Mouse (Mus musculus) forebrain, embryonic 13.5 days (tissue): ENCODE results near the gene Eppin. TPM values are rescaled to one million over a fixed set of nuclear protein-coding genes. Genes with fewer than 3 reads are reported as not detected.

Source experiments
- ATAC-seq: fragments of 200-750 bp; cut with Nextera tagmentation; 2 replicates; pipeline ENCODE4 v1.8.0; 2017
- H3K27ac ChIP-seq: fragments of 300-500 bp; sonication (generic); 2 replicates; pipeline ENCODE4 v1.5.1; 2015; ENCODE audit warnings: inconsistent platforms, mild to moderate bottlenecking, moderate library complexity
- H3K27me3 ChIP-seq: fragments of 300-500 bp; sonication (generic); 2 replicates; pipeline ENCODE4 v1.6.1; 2015; ENCODE audit warnings: mild to moderate bottlenecking, inconsistent platforms
- H3K36me3 ChIP-seq: fragments of 300-500 bp; sonication (generic); 2 replicates; pipeline ENCODE4 v1.6.1; 2015; ENCODE audit warnings: mild to moderate bottlenecking, inconsistent platforms; ENCODE audit not compliant: poor library complexity, severe bottlenecking
- H3K4me1 ChIP-seq: fragments of 300-500 bp; sonication (generic); 2 replicates; pipeline ENCODE4 v1.6.1; 2015; ENCODE audit warnings: inconsistent platforms
- H3K4me2 ChIP-seq: fragments of 300-500 bp; sonication (generic); 2 replicates; pipeline ENCODE4 v1.6.1; 2015; ENCODE audit warnings: inconsistent platforms, mild to moderate bottlenecking, moderate library complexity
- H3K4me3 ChIP-seq: fragments of 300-500 bp; sonication (generic); 2 replicates; pipeline ENCODE4 v1.5.1; 2015; ENCODE audit warnings: mild to moderate bottlenecking, inconsistent platforms
- H3K9ac ChIP-seq: fragments of 300-500 bp; sonication (generic); 2 replicates; pipeline ENCODE4 v1.6.1; 2015; ENCODE audit warnings: mild to moderate bottlenecking, inconsistent platforms
- H3K9me3 ChIP-seq: fragments of 300-500 bp; sonication (generic); replicated peaks from 2 replicates; pipeline ENCODE4 v1.6.1; 2016; ENCODE audit warnings: inconsistent platforms
- WGBS: fragments of 180-500 bp; shearing (Covaris S2); methylation state at CpG from one replicate; pipeline ENCODE4 v1.1.7; 2015; 5-methylcytosine and 5-hydroxymethylcytosine counted together
- polyA plus RNA-seq: library from polyadenylated mRNA; unstranded; fragments of >200 nt; fragmentation: Nextera tagmentation; extraction: Ambion mirVana; gene quantifications from 2 replicates; pipeline ENCODE4 v1.2.1, GENCODE M21; 2015

The Eppin gene
- polyA plus RNA-seq, 1 experiment from 2014 or later: not detected

GRCm38 (mm10) chr2:164551502-164551901, 41.9 kb downstream of the Eppin start:
- ATAC-seq: no peak
- WGBS: 93% methylated on average over 9 of the region's 9 CpGs
- Histone ChIP-seq H3K9ac (no peak overlapping the region), H3K27me3 (no peaks in the 10 kb centered on the region), H3K9me3 (no peaks in the 10 kb centered on the region), H3K4me2 (no peak overlapping the region), H3K36me3 (no peaks in the 10 kb centered on the region), H3K27ac (no peak overlapping the region), H3K4me3 (no peak overlapping the region), H3K4me1 (peaks cover 7% of the 10 kb centered on the region)

- Histone ChIP-seq H3K9ac (no peak overlapping the region), H3K9me3 (no peaks in the 10 kb centered on the region), H3K27ac (no peak overlapping the region), H3K4me3 (no peak overlapping the region), H3K27me3 (no peaks in the 10 kb centered on the region), H3K4me2 (no peak overlapping the region), H3K36me3 (no peaks in the 10 kb centered on the region), H3K4me1 (peaks cover 7% of the 10 kb centered on the region)
- ATAC-seq: no peak
- 93% methylated on average over 2 of the region's 2 CpGs for WGBS
These were observed 42.5 kb downstream of the Eppin start for GRCm38 (mm10) chr2:164550895-164551269.

- peaks cover 7% of the 10 kb centered on the region for H3K4me1 ChIP-seq
- no peak for ATAC-seq
- no peak overlapping the region for H3K9ac ChIP-seq
- no peak overlapping the region for H3K4me3 ChIP-seq
- H3K36me3 ChIP-seq: no peaks in the 10 kb centered on the region
- no peaks in the 10 kb centered on the region for H3K9me3 ChIP-seq
- peak overlapping the region; percentile 11; the same call in 1 of the 2 replicates for H3K4me2 ChIP-seq
- WGBS: 17% methylated on average over 10 of the region's 10 CpGs
- H3K27me3 ChIP-seq: no peaks in the 10 kb centered on the region
- H3K27ac ChIP-seq: no peak overlapping the region
These were observed 43.2 kb downstream of the Eppin start for GRCm38 (mm10) chr2:164549963-164550894.

- Histone ChIP-seq H3K27me3 (no peaks in the 10 kb centered on the region; the same call in 1 of the 2 replicates), H3K27ac (no peak overlapping the region), H3K4me1 (peaks cover 7% of the 10 kb centered on the region), H3K9ac (no peak overlapping the region), H3K36me3 (no peaks in the 10 kb centered on the region), H3K4me3 (no peak overlapping the region), H3K4me2 (no peak overlapping the region), H3K9me3 (no peaks in the 10 kb centered on the region)
- ATAC-seq: no peak
- 52% methylated on average over 4 of the region's 4 CpGs for WGBS
These were observed 44.1 kb downstream of the Eppin start for GRCm38 (mm10) chr2:164549338-164549737.

- Histone ChIP-seq H3K27me3 (no peaks in the 10 kb centered on the region; the same call in 1 of the 2 replicates), H3K4me1 (no peaks in the 10 kb centered on the region), H3K4me2 (no peak overlapping the region), H3K9ac (no peak overlapping the region), H3K27ac (no peak overlapping the region), H3K9me3 (no peaks in the 10 kb centered on the region), H3K4me3 (no peak overlapping the region), H3K36me3 (no peaks in the 10 kb centered on the region)
- 57% methylated on average over 5 of the region's 5 CpGs for WGBS
- no peak for ATAC-seq
These were observed 48.8 kb downstream of the Eppin start for GRCm38 (mm10) chr2:164544454-164545097.

- H3K9ac ChIP-seq: no peak overlapping the region
- H3K4me3 ChIP-seq: no peak overlapping the region
- ATAC-seq: no peak
- H3K36me3 ChIP-seq: no peaks in the 10 kb centered on the region
- WGBS: 62% methylated on average over 2 of the region's 2 CpGs
- no peak overlapping the region for H3K27ac ChIP-seq
- no peak overlapping the region for H3K4me2 ChIP-seq
- no peaks in the 10 kb centered on the region; the same call in 1 of the 2 replicates for H3K27me3 ChIP-seq
- H3K9me3 ChIP-seq: no peaks in the 10 kb centered on the region
- no peaks in the 10 kb centered on the region for H3K4me1 ChIP-seq
These were observed 49.6 kb downstream of the Eppin start for GRCm38 (mm10) chr2:164543745-164544144.

- WGBS: 84% methylated on average over 7 of the region's 7 CpGs
- H3K4me3 ChIP-seq: no peak overlapping the region
- no peak overlapping the region for H3K9ac ChIP-seq
- no peak for ATAC-seq
- H3K27ac ChIP-seq: no peak overlapping the region
- H3K36me3 ChIP-seq: no peaks in the 10 kb centered on the region
- H3K4me2 ChIP-seq: no peak overlapping the region
- H3K9me3 ChIP-seq: no peaks in the 10 kb centered on the region
- H3K4me1 ChIP-seq: no peaks in the 10 kb centered on the region
- no peaks in the 10 kb centered on the region; the same call in 1 of the 2 replicates for H3K27me3 ChIP-seq
These were observed 50.8 kb downstream of the Eppin start for GRCm38 (mm10) chr2:164542598-164542997.

- no peak for ATAC-seq
- Histone ChIP-seq H3K27me3 (no peaks in the 10 kb centered on the region; the same call in 1 of the 2 replicates), H3K27ac (no peak overlapping the region), H3K36me3 (no peaks in the 10 kb centered on the region), H3K4me2 (no peak overlapping the region), H3K4me1 (no peaks in the 10 kb centered on the region), H3K9ac (no peak overlapping the region), H3K4me3 (no peak overlapping the region), H3K9me3 (no peaks in the 10 kb centered on the region)
- 69% methylated on average over 5 of the region's 5 CpGs for WGBS
These were observed 51.3 kb downstream of the Eppin start for GRCm38 (mm10) chr2:164542132-164542531.

GRCm38 (mm10) chr2:164540652-164541427, 52.6 kb downstream of the Eppin start:
- H3K4me2 ChIP-seq: no peak overlapping the region
- no peaks in the 10 kb centered on the region for H3K4me1 ChIP-seq
- H3K27ac ChIP-seq: no peak overlapping the region
- no peak overlapping the region for H3K9ac ChIP-seq
- WGBS: 44% methylated on average over 8 of the region's 8 CpGs
- H3K27me3 ChIP-seq: no peaks in the 10 kb centered on the region; the same call in 1 of the 2 replicates
- no peaks in the 10 kb centered on the region for H3K9me3 ChIP-seq
- H3K4me3 ChIP-seq: no peak overlapping the region
- ATAC-seq: no peak
- no peaks in the 10 kb centered on the region for H3K36me3 ChIP-seq
